Mouse (Mus musculus): ENCODE measurements at regions not wholly inside any gene's neighbourhood (a gene's known extent, or its start where the extent isn't known, plus 50 kb on each side); places are given as distances from the start of the nearest gene placed in this dataset.
"Not testable (repeated sequence)": the region's sequence is repeated elsewhere in the genome, so short reads cannot be mapped to it uniquely, and the experiment has no call there.

DNA sequence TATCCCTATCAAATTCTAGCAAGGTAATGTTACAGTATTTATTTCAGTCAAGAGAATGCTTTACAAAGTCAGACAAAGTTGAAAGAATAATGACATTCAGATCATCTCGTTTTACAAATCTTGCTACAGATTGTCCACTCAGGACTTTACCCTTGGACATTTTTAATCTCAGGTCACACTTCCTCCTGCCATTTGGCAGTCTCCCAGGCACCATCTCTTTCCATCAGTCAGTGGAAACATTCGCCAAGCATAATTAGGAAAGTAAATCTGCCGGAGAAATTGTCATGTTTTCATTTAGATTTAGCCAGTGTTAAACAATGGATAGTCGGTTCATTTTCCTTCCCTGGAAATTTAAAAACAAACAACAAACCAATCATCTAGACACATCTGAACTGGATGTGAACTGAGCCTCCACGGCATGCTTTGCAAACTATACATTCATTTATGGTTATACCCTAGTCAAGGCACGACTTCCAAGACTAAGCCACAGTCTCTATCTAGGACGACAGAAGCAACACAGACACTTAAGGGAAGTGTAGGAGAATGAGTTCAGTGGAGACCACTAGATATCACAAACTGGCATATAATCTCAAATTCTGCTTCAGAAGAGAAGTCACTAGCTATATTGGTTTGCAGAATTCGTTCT lies 839.4 kb downstream of the Cypt12 start:
- Histone ChIP-seq H3K36me3 (ENCODE audit: control insufficient read depth, insufficient read depth, low read length) (no peaks in the 10 kb centered on the region), H3K4me3 (ENCODE audit: control insufficient read depth, low read depth, low read length) (no peak overlapping the region), H3K27me3 (ENCODE audit: control insufficient read depth, insufficient read depth, low read length) (no peaks in the 10 kb centered on the region), H3K4me1 (ENCODE audit: control insufficient read depth, insufficient read depth, low read length) (no peaks in the 10 kb centered on the region), H3K27ac (ENCODE audit: control insufficient read depth, insufficient read depth, low read depth, low read length) (no peak overlapping the region)
- TF ChIP-seq POLR2A (IDR thresholded peaks at IDR 0.05; ENCODE audit: control insufficient read depth, low read depth, low read length) (no peak), CTCF (IDR thresholded peaks at IDR 0.05; ENCODE audit: control insufficient read depth, insufficient read depth, insufficient replicate concordance, low read depth, low read length) (no peak)

DNA sequence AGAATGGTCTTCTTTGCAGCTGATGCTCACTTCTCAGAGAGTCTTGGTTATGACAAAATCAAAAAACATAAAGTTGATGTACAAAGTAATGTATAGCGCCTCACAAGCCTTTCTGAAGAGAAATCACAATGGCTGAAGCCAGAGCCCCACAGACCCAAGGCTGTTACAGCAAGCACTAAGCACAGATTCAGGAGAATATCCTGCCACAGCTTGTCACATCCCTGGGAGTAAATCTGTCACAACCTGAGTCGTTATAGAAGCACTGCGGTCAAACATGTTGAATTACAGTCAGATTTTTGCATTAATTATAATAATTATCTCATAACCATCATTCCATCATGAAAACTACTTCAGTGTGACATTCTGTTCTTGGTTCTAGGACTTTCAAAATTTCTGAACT lies 825.7 kb downstream of the 1700064H15Rik start:
- no peaks in the 10 kb centered on the region for H3K36me3 ChIP-seq (ENCODE audit: control insufficient read depth, insufficient read depth, low read length)
- no peak overlapping the region for H3K4me3 ChIP-seq (ENCODE audit: control insufficient read depth, low read depth, low read length)
- H3K27ac ChIP-seq (ENCODE audit: control insufficient read depth, insufficient read depth, low read depth, low read length): no peak overlapping the region
- TF ChIP-seq POLR2A (IDR thresholded peaks at IDR 0.05; ENCODE audit: control insufficient read depth, low read depth, low read length) (no peak), CTCF (IDR thresholded peaks at IDR 0.05; ENCODE audit: control insufficient read depth, insufficient read depth, insufficient replicate concordance, low read depth, low read length) (no peak)
- H3K4me1 ChIP-seq (ENCODE audit: control insufficient read depth, insufficient read depth, low read length): no peaks in the 10 kb centered on the region
- no peaks in the 10 kb centered on the region for H3K27me3 ChIP-seq (ENCODE audit: control insufficient read depth, insufficient read depth, low read length)

DNA sequence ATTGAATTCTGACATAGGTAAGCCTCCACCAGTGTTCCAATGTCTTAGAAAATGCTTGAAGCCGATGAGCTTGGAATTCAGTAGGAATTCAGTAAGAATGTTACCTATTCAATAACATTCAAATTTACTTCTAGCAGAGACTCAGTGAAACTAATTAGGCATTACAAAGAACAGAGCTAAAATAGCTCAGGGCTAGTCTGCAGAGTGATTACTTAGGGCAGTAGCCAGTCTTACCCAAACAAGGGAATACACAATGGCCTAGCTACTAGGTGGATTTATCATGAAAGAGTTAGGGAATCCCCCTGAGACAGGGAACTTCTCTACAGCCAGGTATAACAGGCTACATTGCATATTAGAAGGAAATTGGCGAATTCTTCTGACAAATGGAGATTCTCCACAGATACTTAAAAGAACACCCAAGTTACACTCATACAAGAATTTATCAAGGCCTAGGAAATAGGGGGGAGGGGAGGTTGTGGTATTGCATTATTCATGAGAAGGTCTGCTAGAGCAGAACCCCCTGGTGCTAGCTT lies 799.6 kb downstream of the 1700064H15Rik start:
- not testable (repeated sequence) for H3K27me3 ChIP-seq (ENCODE audit: control insufficient read depth, insufficient read depth, low read length); H3K4me3 ChIP-seq (ENCODE audit: control insufficient read depth, low read depth, low read length); H3K4me1 ChIP-seq (ENCODE audit: control insufficient read depth, insufficient read depth, low read length); H3K27ac ChIP-seq (ENCODE audit: control insufficient read depth, insufficient read depth, low read depth, low read length); H3K36me3 ChIP-seq (ENCODE audit: control insufficient read depth, insufficient read depth, low read length)

DNA sequence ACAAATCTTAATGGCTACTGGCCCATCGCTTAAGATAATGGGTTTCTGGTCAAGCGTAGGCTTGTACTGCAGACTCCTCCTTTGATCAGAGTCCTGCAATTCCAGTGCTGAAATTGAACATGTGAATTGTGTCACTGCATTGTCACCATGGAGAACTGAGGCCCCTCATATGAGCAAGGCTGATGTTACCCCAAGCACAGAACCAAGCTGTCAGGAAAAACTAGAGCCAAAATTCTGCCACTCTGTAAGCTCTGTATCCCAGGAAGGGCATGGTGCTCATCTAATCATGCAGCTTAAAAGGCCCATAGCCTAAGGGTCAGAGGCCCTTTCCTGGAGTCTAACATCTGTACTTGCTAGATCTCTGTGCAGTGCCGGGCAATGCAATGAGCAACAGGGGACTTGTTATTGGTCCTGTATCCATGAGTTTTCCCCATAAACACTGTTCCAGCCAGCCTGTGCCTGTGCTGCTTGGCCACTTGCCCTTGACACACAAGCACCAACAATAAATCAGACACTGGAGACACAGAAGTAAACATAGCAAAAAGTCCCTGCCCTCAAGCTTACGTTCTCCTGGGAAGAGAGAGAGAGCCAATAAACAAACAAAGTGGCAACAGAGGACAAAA lies 760.2 kb downstream of the 1700064H15Rik start:
- TF ChIP-seq CTCF (IDR thresholded peaks at IDR 0.05; ENCODE audit: control insufficient read depth, insufficient read depth, insufficient replicate concordance, low read depth, low read length) (no peak), POLR2A (IDR thresholded peaks at IDR 0.05; ENCODE audit: control insufficient read depth, low read depth, low read length) (no peak)
- no peak overlapping the region for H3K4me3 ChIP-seq (ENCODE audit: control insufficient read depth, low read depth, low read length)
- no peaks in the 10 kb centered on the region for H3K4me1 ChIP-seq (ENCODE audit: control insufficient read depth, insufficient read depth, low read length)
- no peak overlapping the region for H3K27ac ChIP-seq (ENCODE audit: control insufficient read depth, insufficient read depth, low read depth, low read length)
- H3K36me3 ChIP-seq (ENCODE audit: control insufficient read depth, insufficient read depth, low read length): no peaks in the 10 kb centered on the region
- no peaks in the 10 kb centered on the region for H3K27me3 ChIP-seq (ENCODE audit: control insufficient read depth, insufficient read depth, low read length)

DNA sequence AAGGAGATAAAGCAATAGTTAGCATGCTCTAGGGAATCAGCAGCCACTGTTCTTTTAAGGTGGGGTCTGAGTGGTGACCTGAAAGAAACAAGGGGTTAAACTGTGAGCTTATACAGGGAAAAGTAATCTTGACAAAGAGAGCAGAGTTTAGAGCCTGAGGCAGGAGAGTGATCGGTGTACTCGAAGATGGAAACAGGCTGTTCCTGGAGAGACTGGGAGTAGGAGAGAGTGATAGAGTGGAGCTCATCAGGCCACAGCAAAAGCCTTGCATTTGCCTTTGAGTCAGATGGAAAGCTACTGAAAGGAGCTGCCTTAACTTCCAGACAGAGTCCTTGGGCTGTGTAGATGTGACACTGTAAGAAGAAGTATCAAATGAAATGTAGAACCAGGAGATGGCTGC lies 759.7 kb downstream of the 1700064H15Rik start:
- H3K27ac ChIP-seq (ENCODE audit: control insufficient read depth, insufficient read depth, low read depth, low read length): no peak overlapping the region

DNA sequence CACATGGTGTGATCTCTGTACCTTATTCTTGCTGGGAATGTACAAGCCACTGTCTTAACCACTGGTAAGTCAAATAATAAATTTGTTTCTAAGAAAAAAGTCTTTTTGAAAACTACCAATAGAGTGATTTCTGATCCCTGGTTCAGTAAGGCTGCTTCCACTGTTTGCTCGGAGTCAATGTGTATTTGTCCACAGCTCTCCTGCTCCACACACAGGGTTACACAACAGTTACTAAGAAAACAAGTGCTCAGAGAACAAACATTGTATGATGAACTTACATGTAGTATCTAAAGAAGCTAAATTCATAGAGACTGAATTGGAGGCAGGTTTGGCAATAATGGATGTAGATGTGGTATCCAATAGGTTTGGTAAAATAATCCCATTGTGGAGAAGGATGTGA lies 751.4 kb downstream of the 1700064H15Rik start:
- H3K27me3 ChIP-seq (ENCODE audit: control insufficient read depth, insufficient read depth, low read length): no peaks in the 10 kb centered on the region
- H3K4me1 ChIP-seq (ENCODE audit: control insufficient read depth, insufficient read depth, low read length): no peaks in the 10 kb centered on the region
- no peaks in the 10 kb centered on the region for H3K36me3 ChIP-seq (ENCODE audit: control insufficient read depth, insufficient read depth, low read length)
- no peak for TF ChIP-seq POLR2A (IDR thresholded peaks at IDR 0.05; ENCODE audit: control insufficient read depth, low read depth, low read length)
- no peak for TF ChIP-seq CTCF (IDR thresholded peaks at IDR 0.05; ENCODE audit: control insufficient read depth, insufficient read depth, insufficient replicate concordance, low read depth, low read length)
- H3K27ac ChIP-seq (ENCODE audit: control insufficient read depth, insufficient read depth, low read depth, low read length): no peak overlapping the region
- H3K4me3 ChIP-seq (ENCODE audit: control insufficient read depth, low read depth, low read length): no peak overlapping the region

More for the DNA sequence above, 759.7 kb downstream of the 1700064H15Rik start:
- no peaks in the 10 kb centered on the region for H3K27me3 ChIP-seq (ENCODE audit: control insufficient read depth, insufficient read depth, low read length)
- H3K4me3 ChIP-seq (ENCODE audit: control insufficient read depth, low read depth, low read length): no peak overlapping the region
- TF ChIP-seq POLR2A (IDR thresholded peaks at IDR 0.05; ENCODE audit: control insufficient read depth, low read depth, low read length): no peak
- TF ChIP-seq CTCF (IDR thresholded peaks at IDR 0.05; ENCODE audit: control insufficient read depth, insufficient read depth, insufficient replicate concordance, low read depth, low read length): no peak
- H3K36me3 ChIP-seq (ENCODE audit: control insufficient read depth, insufficient read depth, low read length): no peaks in the 10 kb centered on the region
- no peaks in the 10 kb centered on the region for H3K4me1 ChIP-seq (ENCODE audit: control insufficient read depth, insufficient read depth, low read length)

DNA sequence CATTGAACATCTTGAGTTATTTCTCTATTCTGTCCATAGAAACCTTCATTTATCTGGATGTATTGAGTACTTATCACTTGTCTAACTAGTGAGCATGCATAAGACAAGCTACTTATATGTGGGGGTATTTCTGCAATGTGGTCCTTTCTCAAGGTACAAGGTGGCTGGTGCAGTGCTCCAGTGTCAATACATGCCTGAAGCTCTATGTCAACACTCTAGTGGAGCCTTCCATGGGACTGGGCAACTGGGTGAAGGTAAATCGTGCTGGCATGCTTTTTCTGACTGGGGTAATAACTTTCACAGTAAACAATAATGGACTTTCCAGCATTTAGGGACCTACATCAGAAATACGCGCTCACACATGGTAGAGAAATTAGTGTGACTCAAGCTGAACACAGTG lies 750.9 kb downstream of the 1700064H15Rik start:
- TF ChIP-seq POLR2A (IDR thresholded peaks at IDR 0.05; ENCODE audit: control insufficient read depth, low read depth, low read length): no peak
- no peak for TF ChIP-seq CTCF (IDR thresholded peaks at IDR 0.05; ENCODE audit: control insufficient read depth, insufficient read depth, insufficient replicate concordance, low read depth, low read length)
- no peak overlapping the region for H3K4me3 ChIP-seq (ENCODE audit: control insufficient read depth, low read depth, low read length)
- no peaks in the 10 kb centered on the region for H3K36me3 ChIP-seq (ENCODE audit: control insufficient read depth, insufficient read depth, low read length)
- no peak overlapping the region for H3K27ac ChIP-seq (ENCODE audit: control insufficient read depth, insufficient read depth, low read depth, low read length)
- no peaks in the 10 kb centered on the region for H3K27me3 ChIP-seq (ENCODE audit: control insufficient read depth, insufficient read depth, low read length)
- no peaks in the 10 kb centered on the region for H3K4me1 ChIP-seq (ENCODE audit: control insufficient read depth, insufficient read depth, low read length)

All from testis, adult 2 months (tissue).